Mouse (Mus musculus) cerebellum, adult 18-20 months (tissue): Measurements from ENCODE around the gene Tpi1.
"Not testable (repeated sequence)": the region's sequence is repeated elsewhere in the genome, so short reads cannot be mapped to it uniquely, and the experiment has no call there.

ENCODE experiments used
- DNase-seq, 2 experiments: peaks; one replicate each; pipeline ENCODE4 v3.0.0; 2021

Tpi1 gene

GRCm38 (mm10) chr6:124831199-124831598, 17.1 kb upstream of the Tpi1 start:
- not testable (repeated sequence) for DNase-seq

GRCm38 (mm10) chr6:124829799-124830700, 16.0 kb upstream of the Tpi1 start:
- peak; percentile 87 to 96 for DNase-seq

- DNase-seq: peak; percentile 97 to 99
Measured at GRCm38 (mm10) chr6:124828868-124829798, 15.0 kb upstream of the Tpi1 start, which contains the start of the genes Usp5 and Cdca3. Gene Usp5 (minus strand): TSS chr6:124829484. Gene Cdca3 (plus strand): TSS chr6:124829547.

- peak; percentile 40 to 44 for DNase-seq
Measured at GRCm38 (mm10) chr6:124828101-124828592, 14.1 kb upstream of the Tpi1 start.

- no peak for DNase-seq
Measured at GRCm38 (mm10) chr6:124822049-124822448, 8.0 kb upstream of the Tpi1 start.

GRCm38 (mm10) chr6:124820891-124821290, 6.8 kb upstream of the Tpi1 start:
- no peak for DNase-seq

- DNase-seq: no peak
Measured at GRCm38 (mm10) chr6:124817971-124818370, 3.9 kb upstream of the Tpi1 start.

GRCm38 (mm10) chr6:124817563-124817962, 3.5 kb upstream of the Tpi1 start:
- DNase-seq: peak in 1 of 2 experiments; percentile 7

GRCm38 (mm10) chr6:124817125-124817524, 3.0 kb upstream of the Tpi1 start:
- DNase-seq: peak in 1 of 2 experiments; percentile 4

- DNase-seq: no peak
Measured at GRCm38 (mm10) chr6:124816611-124817010, 2.5 kb upstream of the Tpi1 start.

GRCm38 (mm10) chr6:124814858-124815774, 1.0 kb upstream of the Tpi1 start:
- DNase-seq: peak in 1 of 2 experiments; percentile 12

GRCm38 (mm10) chr6:124814448-124814847, 352 bp upstream of the Tpi1 start:
- no peak for DNase-seq

- peak; percentile 80 to 81 for DNase-seq
Measured at GRCm38 (mm10) chr6:124813496-124813895, 600 bp downstream of the Tpi1 start.

- peak in 1 of 2 experiments; percentile 43 for DNase-seq
Measured at GRCm38 (mm10) chr6:124812848-124813247, 1.2 kb downstream of the Tpi1 start.

- DNase-seq: peak in 1 of 2 experiments; percentile 26
Measured at GRCm38 (mm10) chr6:124811701-124812560, 2.2 kb downstream of the Tpi1 start.

GRCm38 (mm10) chr6:124811403-124811665, 2.8 kb downstream of the Tpi1 start:
- no peak for DNase-seq

- DNase-seq: peak in 1 of 2 experiments; percentile 24
Measured at GRCm38 (mm10) chr6:124810566-124811402, 3.3 kb downstream of the Tpi1 start.

GRCm38 (mm10) chr6:124809775-124810538, 4.1 kb downstream of the Tpi1 start:
- DNase-seq: peak in 1 of 2 experiments; percentile 21
